ENCODE assay signal across 8 mouse cellular contexts in genomic region chr4:152212531-152212930, GRCm38 (mm10). TPM values are rescaled to one million over a fixed set of nuclear protein-coding genes. Genes with fewer than 3 reads are reported as not detected.
DNase-seq lines count a peak whose midpoint lies in the region; ATAC-seq and TF ChIP-seq lines count a peak whose summit lies in the region.

No protein-coding gene starts in this region.

- H3K4me1 ChIP-seq in cerebellum, adult 2 months (ENCODE audit: control insufficient read depth, insufficient read depth, low read length) = peaks cover 31% of the 10 kb centered on the region
- no peaks in the 10 kb centered on the region; the same call in 1 of the 2 replicates for H3K4me1 ChIP-seq in forebrain, embryonic 11.5 days (replicated peaks; ENCODE audit: control insufficient read depth, insufficient read depth, low read length)
- H3K4me1 ChIP-seq in hindbrain, embryonic 12.5 days = no peaks in the 10 kb centered on the region

- no peaks in the 10 kb centered on the region for H3K9me3 ChIP-seq in forebrain, embryonic 11.5 days (ENCODE audit: control insufficient read depth, low read length)
- H3K9me3 ChIP-seq in hindbrain, embryonic 12.5 days (replicated peaks) = no peaks in the 10 kb centered on the region

- peak; percentile 42; the same call in 1 of the 2 replicates for ATAC-seq in forebrain, embryonic 11.5 days (replicated peaks; ENCODE audit: low FRiP score)
- ATAC-seq in hindbrain, embryonic 12.5 days (ENCODE audit: low FRiP score) = 0 out of 2 replicates have a peak, but pooled peaks have one; percentile 12
- peak; percentile 59 for ATAC-seq in megakaryocyte-erythroid progenitor cell, adult 5-6 weeks (replicated peaks; ENCODE audit: low FRiP score, low TSS enrichment, poor library complexity, severe bottlenecking)

- H3K27ac ChIP-seq in cerebellum, adult 2 months (ENCODE audit: insufficient read depth, low read length) = no peak overlapping the region
- no peak overlapping the region for H3K27ac ChIP-seq in forebrain, embryonic 11.5 days (ENCODE audit: low read depth, low read length)
- H3K27ac ChIP-seq in hindbrain, embryonic 12.5 days = no peak overlapping the region

- no peaks in the 10 kb centered on the region; the same call in 1 of the 2 replicates for H3K36me3 ChIP-seq in forebrain, embryonic 11.5 days (ENCODE audit: control insufficient read depth, insufficient read depth, low read length)
- H3K36me3 ChIP-seq in hindbrain, embryonic 12.5 days = no peaks in the 10 kb centered on the region

- no peak overlapping the region for H3K4me3 ChIP-seq in cerebellum, adult 2 months (replicated peaks; ENCODE audit: insufficient read depth, low read depth, low read length)
- H3K4me3 ChIP-seq in forebrain, embryonic 11.5 days (ENCODE audit: low read depth, low read length) = no peak overlapping the region
- H3K4me3 ChIP-seq in hindbrain, embryonic 12.5 days = no peak overlapping the region

- H3K9ac ChIP-seq in forebrain, embryonic 11.5 days (ENCODE audit: low read length) = no peak overlapping the region
- H3K9ac ChIP-seq in hindbrain, embryonic 12.5 days = no peak overlapping the region

- 42% methylated on average over 5 of the region's 5 CpGs for WGBS in cerebellum, adult 2 months
- WGBS in forebrain, embryonic 11.5 days = 47% methylated on average over 5 of the region's 5 CpGs
- WGBS in hindbrain, embryonic 12.5 days = 42% methylated on average over 5 of the region's 5 CpGs

- no peak for TF ChIP-seq POLR2A in cerebellum, adult 2 months (IDR thresholded peaks at IDR 0.05; ENCODE audit: borderline replicate concordance, insufficient read depth, low read length)

- peak; percentile 78 for TF ChIP-seq CTCF in cerebellum, adult 2 months (IDR thresholded peaks at IDR 0.05; ENCODE audit: borderline replicate concordance, insufficient read depth, low read depth, low read length)

- no peaks in the 10 kb centered on the region for H3K27me3 ChIP-seq in cerebellum, adult 2 months (ENCODE audit: control insufficient read depth, insufficient read depth, low read length)
- H3K27me3 ChIP-seq in forebrain, embryonic 11.5 days (ENCODE audit: control insufficient read depth, insufficient read depth, low read length) = no peaks in the 10 kb centered on the region
- H3K27me3 ChIP-seq in hindbrain, embryonic 12.5 days = peaks cover 35% of the 10 kb centered on the region

- peak; percentile 49 to 56 for DNase-seq in cerebellum, adult 2 months
- no peak for DNase-seq in cerebellum, adult 11 months
- peak; percentile 55 for DNase-seq in adipocyte (ENCODE audit: low spot score)
- peak; percentile 68 for DNase-seq in forebrain, embryonic 11.5 days (ENCODE audit: low spot score)
- DNase-seq in left cerebral cortex, adult 18-20 months (ENCODE audit: low spot score in 2 of 2) = peak; percentile 62 to 66
- DNase-seq in spleen, postnatal 36 days (ENCODE audit: low spot score in 2 of 2) = peak; percentile 37 to 38

- H3K4me2 ChIP-seq in forebrain, embryonic 11.5 days (ENCODE audit: low read depth, low read length, severe bottlenecking) = no peak overlapping the region
- no peak overlapping the region for H3K4me2 ChIP-seq in hindbrain, embryonic 12.5 days (replicated peaks)

RNA-seq across cellular contexts. Expression of gene Acot7, which starts 34.6 kb away (rescaled TPM):
- 508 and 523 TPM in 2 replicates for polyA plus RNA-seq in cerebellum, adult 2 months (2012; rRNA removed)
- polyA plus RNA-seq in forebrain, embryonic 11.5 days (2014; fragmentation: Nextera tagmentation; extraction: Ambion mirVana) = 75.1 and 77.8 TPM in 2 replicates
- 128 and 132 TPM in 2 replicates for polyA plus RNA-seq in hindbrain, embryonic 12.5 days (2016; fragmentation: Nextera tagmentation; extraction: Ambion mirVana)
- total RNA-seq in left cerebral cortex, adult 18-20 months (2021) = 100 to 1,000 TPM; 328 to 345 TPM
- total RNA-seq in megakaryocyte-erythroid progenitor cell, adult 5-6 weeks (2014; fragmentation: Nextera tagmentation) = 33.8 and 42.9 TPM in 2 replicates
- total RNA-seq in megakaryocyte-erythroid progenitor cell, adult 5-6 weeks (2017) = 25.3 and 38.1 TPM in 2 replicates

RNA-seq across cellular contexts. Expression of gene Hes2, which starts 53.9 kb away (rescaled TPM):
- polyA plus RNA-seq in cerebellum, adult 2 months (2012; rRNA removed) = not detected in 2 replicates
- polyA plus RNA-seq in forebrain, embryonic 11.5 days (2014; fragmentation: Nextera tagmentation; extraction: Ambion mirVana) = not detected in 2 replicates
- 2.4 and 2.9 TPM in 2 replicates for polyA plus RNA-seq in hindbrain, embryonic 12.5 days (2016; fragmentation: Nextera tagmentation; extraction: Ambion mirVana)
- total RNA-seq in left cerebral cortex, adult 18-20 months (2021) = not detected
- total RNA-seq in megakaryocyte-erythroid progenitor cell, adult 5-6 weeks (2014; fragmentation: Nextera tagmentation) = 0.35 TPM in 1 of 2 replicates, not detected in the other
- not detected in 2 replicates for total RNA-seq in megakaryocyte-erythroid progenitor cell, adult 5-6 weeks (2017)
